Mouse (Mus musculus) myocyte (in vitro differentiated cells): ENCODE data around the gene Gm17660. TPM values are rescaled to one million over a fixed set of nuclear protein-coding genes. Genes with fewer than 3 reads are reported as not detected.

ENCODE experiments used
- H3K27me3 ChIP-seq: one replicate; pipeline ENCODE4 v1.6.1; 2011; ENCODE audit not compliant: control insufficient read depth, insufficient read depth, insufficient read length
- H3K36me3 ChIP-seq: one replicate; pipeline ENCODE4 v1.6.1; 2011; ENCODE audit not compliant: control insufficient read depth, insufficient read depth
- H3K4me2 ChIP-seq: one replicate; pipeline ENCODE4 v1.6.1; 2011; ENCODE audit warnings: low read depth, control low read depth
- H3K4me3 ChIP-seq: one replicate; pipeline ENCODE4 v1.5.1; 2011; ENCODE audit warnings: mild to moderate bottlenecking, control low read depth, moderate library complexity
- H3K79me2 ChIP-seq: one replicate; pipeline ENCODE4 v1.6.1; 2011; ENCODE audit not compliant: control insufficient read depth, insufficient read depth
- H3ac ChIP-seq: one replicate; pipeline ENCODE4 v1.6.1; 2011; ENCODE audit not compliant: control insufficient read depth, insufficient read length
- CEBPB ChIP-seq: IDR thresholded peaks from 2 replicates; pipeline ENCODE4 v1.6.1; 2011; ENCODE audit warnings: mild to moderate bottlenecking, moderate library complexity; ENCODE audit not compliant: poor library complexity, insufficient read depth, severe bottlenecking
- E2F4 ChIP-seq: IDR thresholded peaks from one replicate; pipeline ENCODE4 v1.6.1; 2011; ENCODE audit warnings: mild to moderate bottlenecking, control low read depth, moderate library complexity; ENCODE audit not compliant: insufficient read depth
- MAX ChIP-seq: IDR thresholded peaks from one replicate; pipeline ENCODE4 v1.6.1; 2011; ENCODE audit warnings: low read depth, mild to moderate bottlenecking, control low read depth
- MYOD1 ChIP-seq, 3 experiments: IDR thresholded peaks; one replicate each; pipeline ENCODE4 v1.6.1; 2011; ENCODE audit warnings: control low read depth in 2 of 3, low read depth in 2 of 3, mild to moderate bottlenecking in 2 of 3, moderate library complexity in 1 of 3; ENCODE audit not compliant: insufficient read length in 2 of 3, control insufficient read depth in 1 of 3
- MYOG ChIP-seq, 3 experiments: IDR thresholded peaks; one replicate each; pipeline ENCODE4 v1.6.1; 2011; ENCODE audit warnings: control low read depth in 2 of 3, low read depth in 2 of 3, mild to moderate bottlenecking in 2 of 3; ENCODE audit not compliant: insufficient read length in 2 of 3, control insufficient read depth in 1 of 3, insufficient read depth in 1 of 3
- POLR2A ChIP-seq: IDR thresholded peaks from one replicate; pipeline ENCODE4 v1.6.1; 2011; ENCODE audit warnings: low read depth, mild to moderate bottlenecking, control low read depth, moderate library complexity; ENCODE audit not compliant: insufficient read length
- POLR2AphosphoS2 ChIP-seq: IDR thresholded peaks from one replicate; pipeline ENCODE4 v1.6.1; 2011; ENCODE audit warnings: low read depth, control low read depth; ENCODE audit not compliant: insufficient read length
- REST ChIP-seq: IDR thresholded peaks from one replicate; pipeline ENCODE4 v1.6.1; 2011; ENCODE audit warnings: mild to moderate bottlenecking, control low read depth, moderate library complexity; ENCODE audit not compliant: insufficient read depth, insufficient read length
- SRF ChIP-seq: IDR thresholded peaks from one replicate; pipeline ENCODE4 v1.6.1; 2011; ENCODE audit warnings: low read depth; ENCODE audit not compliant: control insufficient read depth, insufficient read length
- TCF12 ChIP-seq: IDR thresholded peaks from one replicate; pipeline ENCODE4 v1.6.1; 2011; ENCODE audit warnings: mild to moderate bottlenecking, control low read depth; ENCODE audit not compliant: poor library complexity, insufficient read depth, severe bottlenecking
- TCF3 ChIP-seq: IDR thresholded peaks from one replicate; pipeline ENCODE4 v1.6.1; 2011; ENCODE audit warnings: low read depth, control low read depth; ENCODE audit not compliant: insufficient read length
- USF1 ChIP-seq: IDR thresholded peaks from one replicate; pipeline ENCODE4 v1.6.1; 2011; ENCODE audit warnings: low read depth, mild to moderate bottlenecking, control low read depth, moderate library complexity
- polyA plus RNA-seq: library from polyadenylated mRNA; unstranded; fragments of >200 nt; fragmentation: generic; extraction: Trizol; gene quantifications from one replicate; pipeline ENCODE4 v1.2.1, GENCODE M21; 2012; ENCODE audit warnings: missing spikeins

The Gm17660 gene
- polyA plus RNA-seq, 1 experiment, result not detected

GRCm38 (mm10) chr5:104047200-104048105 lies 30.0 kb downstream of the Gm17660 start:
- Histone ChIP-seq H3ac (peak overlapping the region; percentile 76), H3K4me3 (peak overlapping the region; percentile 67), H3K4me2 (peak overlapping the region; percentile 95), H3K79me2 (peaks cover 20% of the 10 kb centered on the region), H3K27me3 (no peaks in the 10 kb centered on the region), H3K36me3 (peaks cover 11% of the 10 kb centered on the region)
- no peak for TF ChIP-seq SRF
- TF ChIP-seq REST, result no peak
- TF ChIP-seq E2F4, result no peak
- no peak for TF ChIP-seq USF1
- TF ChIP-seq CEBPB, result no peak
- no peak for TF ChIP-seq MAX
- TF ChIP-seq TCF12, result no peak
- TF ChIP-seq TCF3, result no peak
- no peak for TF ChIP-seq POLR2AphosphoS2
- TF ChIP-seq MYOD1 (IDR thresholded peaks at IDR 0.05; ENCODE audit: control insufficient read depth in 1 of 3, insufficient read length in 2 of 3, low read depth in 2 of 3), result no peak
- no peak for TF ChIP-seq POLR2A
- TF ChIP-seq MYOG (IDR thresholded peaks at IDR 0.05; ENCODE audit: control insufficient read depth in 1 of 3, insufficient read depth in 1 of 3, insufficient read length in 2 of 3, low read depth in 2 of 3), result no peak

DNA sequence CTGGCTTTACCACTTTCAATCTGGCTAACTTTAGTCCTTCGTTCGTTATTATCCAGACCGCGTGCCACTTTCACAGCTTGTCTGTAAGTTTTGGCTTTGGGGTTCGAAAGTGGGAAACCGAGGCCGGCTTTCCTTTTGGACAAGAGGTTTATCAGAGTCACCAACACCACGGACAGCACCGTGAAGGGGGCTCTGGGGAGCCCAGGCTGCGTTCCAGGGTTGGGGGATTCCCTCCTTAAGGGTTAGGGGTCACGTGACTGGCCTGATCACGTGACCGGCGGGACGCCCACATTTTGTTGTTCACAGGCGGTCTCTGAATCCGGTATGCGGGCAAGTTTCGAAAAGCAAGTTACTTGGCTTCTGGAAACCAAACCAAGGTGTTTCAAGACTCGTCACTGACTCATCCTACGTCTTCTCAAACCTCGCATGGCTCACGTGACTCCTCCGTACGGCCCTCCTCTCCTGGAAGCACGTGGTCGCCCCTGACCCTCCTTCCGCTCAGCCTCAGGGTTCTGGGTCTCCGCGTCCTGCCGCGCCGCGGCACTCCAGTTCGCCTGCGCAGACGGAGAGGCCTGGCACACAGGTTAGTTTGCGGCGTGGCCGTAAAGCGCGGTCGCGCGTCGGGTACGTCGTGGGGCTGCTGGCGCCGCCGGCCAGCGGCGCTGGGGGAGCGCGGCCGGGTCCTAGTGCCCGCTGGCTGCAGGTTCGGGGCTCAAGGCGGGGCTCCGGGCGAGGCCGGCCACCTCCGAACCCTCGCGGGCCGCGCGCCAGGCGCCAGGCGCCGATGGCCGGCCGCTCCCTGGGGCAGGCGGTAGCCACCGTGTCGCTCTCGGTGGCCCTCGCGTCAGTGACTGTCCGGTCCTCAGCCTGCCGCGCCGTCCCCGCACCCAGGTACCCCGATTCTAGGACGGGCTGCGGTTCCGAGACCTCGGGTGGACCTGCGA lies 30.9 kb downstream of the Gm17660 start, which contains the start of gene Nudt9:
Nudt9 (plus strand) TSS at position 51 of the 944 bp plus-strand sequence.
- peaks cover 20% of the 10 kb centered on the region for H3K79me2 ChIP-seq
- H3K36me3 ChIP-seq, result peaks cover 5% of the 10 kb centered on the region
- H3ac ChIP-seq, result peak within 1 kb of the TSS; percentile 76
- no peaks in the 10 kb centered on the region for H3K27me3 ChIP-seq
- H3K4me2 ChIP-seq, result peak within 1 kb of the TSS; percentile 95
- TF ChIP-seq MAX (no peak), MYOD1 (IDR thresholded peaks at IDR 0.05; ENCODE audit: control insufficient read depth in 1 of 3, insufficient read length in 2 of 3, low read depth in 2 of 3) (peak in 1 of 3 experiments; percentile 11), TCF12 (no peak), MYOG (IDR thresholded peaks at IDR 0.05; ENCODE audit: control insufficient read depth in 1 of 3, insufficient read depth in 1 of 3, insufficient read length in 2 of 3, low read depth in 2 of 3) (peak in 1 of 3 experiments; percentile 34), E2F4 (no peak), POLR2A (peak; percentile 72), USF1 (peak; percentile 86), TCF3 (no peak), SRF (no peak), POLR2AphosphoS2 (peak; percentile 75), REST (no peak), CEBPB (no peak)
- peak within 1 kb of the TSS; percentile 67 for H3K4me3 ChIP-seq

- Histone ChIP-seq H3K36me3 (no peaks in the 10 kb centered on the region), H3K4me2 (peak overlapping the region; percentile 5), H3K27me3 (no peaks in the 10 kb centered on the region), H3ac (no peak overlapping the region), H3K4me3 (no peak overlapping the region), H3K79me2 (peaks cover 10% of the 10 kb centered on the region)
- TF ChIP-seq TCF12, result peak; percentile 79
- TF ChIP-seq REST, result no peak
- no peak for TF ChIP-seq MAX
- peak; percentile 62 to 90 (median 86) for TF ChIP-seq MYOD1 (IDR thresholded peaks at IDR 0.05; ENCODE audit: control insufficient read depth in 1 of 3, insufficient read length in 2 of 3, low read depth in 2 of 3)
- TF ChIP-seq MYOG (IDR thresholded peaks at IDR 0.05; ENCODE audit: control insufficient read depth in 1 of 3, insufficient read depth in 1 of 3, insufficient read length in 2 of 3, low read depth in 2 of 3), result peak in 2 of 3 experiments; percentile 88 to 94
- peak; percentile 74 for TF ChIP-seq TCF3
- TF ChIP-seq POLR2A, result no peak
- TF ChIP-seq CEBPB, result no peak
- TF ChIP-seq E2F4, result no peak
- TF ChIP-seq POLR2AphosphoS2, result no peak
- peak; percentile 36 for TF ChIP-seq USF1
- no peak for TF ChIP-seq SRF
These were observed 33.7 kb downstream of the Gm17660 start for GRCm38 (mm10) chr5:104043704-104044103.

DNA sequence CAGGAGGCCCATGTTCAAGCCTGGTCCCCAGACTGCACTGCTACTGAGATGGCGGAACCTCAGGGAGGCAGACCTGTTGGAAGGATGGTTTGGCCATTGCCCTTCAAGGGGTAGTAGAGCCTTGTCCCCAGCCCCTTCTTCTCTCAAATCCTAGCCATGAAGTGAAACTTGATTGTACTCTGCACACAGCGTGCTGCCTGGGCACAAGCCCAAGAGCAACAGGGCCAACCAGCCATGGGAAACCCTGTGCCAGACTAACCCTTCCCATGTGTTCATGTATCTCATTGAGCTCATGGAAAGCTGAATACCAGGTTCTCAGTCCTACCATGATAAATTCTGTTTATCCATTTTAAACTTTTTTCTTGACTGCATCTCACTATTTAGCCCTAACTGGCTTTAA lies 34.5 kb downstream of the Gm17660 start:
- no peak overlapping the region for H3ac ChIP-seq
- no peak overlapping the region for H3K4me3 ChIP-seq
- TF ChIP-seq USF1 (no peak), E2F4 (no peak), TCF12 (no peak), MYOD1 (IDR thresholded peaks at IDR 0.05; ENCODE audit: control insufficient read depth in 1 of 3, insufficient read length in 2 of 3, low read depth in 2 of 3) (no peak), TCF3 (no peak), POLR2AphosphoS2 (no peak), CEBPB (no peak), SRF (no peak), REST (no peak), MAX (no peak), POLR2A (no peak), MYOG (IDR thresholded peaks at IDR 0.05; ENCODE audit: control insufficient read depth in 1 of 3, insufficient read depth in 1 of 3, insufficient read length in 2 of 3, low read depth in 2 of 3) (no peak)
- no peaks in the 10 kb centered on the region for H3K36me3 ChIP-seq
- peaks cover 8% of the 10 kb centered on the region for H3K79me2 ChIP-seq
- H3K27me3 ChIP-seq, result no peaks in the 10 kb centered on the region
- H3K4me2 ChIP-seq, result no peak overlapping the region
